Mouse (Mus musculus) neural tube, embryonic 15.5 days (tissue): ENCODE data around the gene Map3k15. TPM values are rescaled to one million over a fixed set of nuclear protein-coding genes. Genes with fewer than 3 reads are reported as not detected.

Source experiments
- ATAC-seq: fragments of 200-750 bp; cut with Nextera tagmentation; 2 replicates; pipeline ENCODE4 v1.8.0; 2017; ENCODE audit warnings: mild to moderate bottlenecking, moderate TSS enrichment, moderate library complexity; ENCODE audit not compliant: low FRiP score
- H3K27ac ChIP-seq: fragments of 300-500 bp; sonication (generic); replicated peaks from 2 replicates; pipeline ENCODE4 v1.5.1; 2015; ENCODE audit warnings: mild to moderate bottlenecking, inconsistent platforms
- H3K27me3 ChIP-seq: fragments of 300-500 bp; sonication (generic); replicated peaks from 2 replicates; pipeline ENCODE4 v1.6.1; 2015; ENCODE audit warnings: inconsistent platforms
- H3K36me3 ChIP-seq: fragments of 300-500 bp; sonication (generic); 2 replicates; pipeline ENCODE4 v1.6.1; 2015; ENCODE audit warnings: inconsistent platforms
- H3K4me1 ChIP-seq: fragments of 300-500 bp; sonication (generic); 2 replicates; pipeline ENCODE4 v1.6.1; 2015; ENCODE audit warnings: inconsistent platforms
- H3K4me2 ChIP-seq: fragments of 300-500 bp; sonication (generic); 2 replicates; pipeline ENCODE4 v1.6.1; 2015; ENCODE audit warnings: inconsistent platforms, mild to moderate bottlenecking, moderate library complexity
- H3K4me3 ChIP-seq: fragments of 300-500 bp; sonication (generic); replicated peaks from 2 replicates; pipeline ENCODE4 v1.5.1; 2015; ENCODE audit warnings: mild to moderate bottlenecking, inconsistent platforms
- H3K9ac ChIP-seq: fragments of 300-500 bp; sonication (generic); replicated peaks from 2 replicates; pipeline ENCODE4 v1.6.1; 2015; ENCODE audit warnings: mild to moderate bottlenecking, inconsistent platforms
- H3K9me3 ChIP-seq: fragments of 300-500 bp; sonication (generic); replicated peaks from 2 replicates; pipeline ENCODE4 v1.6.1; 2016; ENCODE audit warnings: inconsistent platforms
- WGBS: fragments of 180-500 bp; shearing (Covaris S2); methylation state at CpG from one replicate; pipeline ENCODE4 v1.1.7; 2015; ENCODE audit warnings: mixed read lengths; 5-methylcytosine and 5-hydroxymethylcytosine counted together
- polyA plus RNA-seq: library from polyadenylated mRNA; unstranded; fragments of >200 nt; fragmentation: Nextera tagmentation; extraction: Ambion mirVana; gene quantifications from 2 replicates; pipeline ENCODE4 v1.2.1, GENCODE M21; 2015

Gene Map3k15
- 0.14 and 0.28 TPM in 2 replicates for polyA plus RNA-seq

DNA sequence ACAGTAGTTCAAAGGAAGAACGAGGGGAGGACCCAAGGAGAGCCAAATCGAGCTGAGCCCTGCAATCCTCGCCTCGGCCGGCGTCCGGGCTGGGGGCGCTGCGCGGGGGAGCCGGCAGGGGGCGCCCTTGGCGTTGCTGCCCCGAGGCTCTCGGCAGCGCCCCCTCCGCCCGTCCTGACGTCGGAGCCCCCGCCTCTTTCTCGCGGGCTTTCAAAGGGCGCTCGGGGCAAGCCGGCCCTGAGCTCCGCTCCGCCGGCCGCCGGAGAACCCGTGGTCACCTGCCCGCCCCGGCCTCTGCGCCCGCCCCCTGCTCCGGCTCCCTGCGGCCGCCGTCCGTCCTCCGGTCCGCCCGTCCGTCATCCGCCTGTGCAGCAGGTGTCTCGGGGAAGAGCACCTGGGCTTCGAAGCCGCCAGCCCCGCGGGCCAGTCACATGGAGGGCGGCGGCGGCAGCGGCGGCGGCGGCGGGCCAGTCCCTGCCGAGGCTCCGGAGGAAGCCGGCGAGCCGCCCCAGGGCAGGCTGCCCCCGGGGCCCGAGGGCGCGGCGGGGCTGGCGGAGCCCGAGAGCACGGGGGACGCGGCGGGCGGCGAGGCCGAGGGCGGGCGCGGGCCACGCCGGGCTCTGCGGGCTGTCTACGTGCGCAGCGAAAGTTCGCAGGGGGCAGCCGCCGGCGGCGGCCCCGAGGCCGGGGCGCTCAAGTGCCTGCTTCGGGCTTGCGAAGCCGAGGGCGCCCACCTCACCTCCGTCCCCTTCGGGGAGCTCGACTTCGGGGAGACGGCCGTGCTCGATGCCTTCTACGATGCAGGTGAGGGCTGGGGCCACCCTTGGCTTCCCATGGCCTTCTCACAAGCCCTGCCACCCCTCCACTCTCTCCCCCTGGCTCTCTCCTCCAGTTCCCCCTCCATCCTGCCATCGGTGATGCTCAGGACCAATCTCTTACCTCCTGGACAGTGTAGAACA is at the start of gene Map3k15:
Gene Map3k15, plus strand, starts transcription at position 432 of the 959 bp plus-strand sequence.
- Histone ChIP-seq H3K4me2 (peak within 1 kb of the TSS; percentile 76), H3K4me3 (peak within 1 kb of the TSS; percentile 45), H3K27me3 (peaks cover 38% of the 10 kb centered on the region), H3K9ac (peak within 1 kb of the TSS; percentile 28; the same call in 1 of the 2 replicates), H3K27ac (no peak within 1 kb of the TSS), H3K9me3 (no peaks in the 10 kb centered on the region), H3K36me3 (no peaks in the 10 kb centered on the region), H3K4me1 (no peaks in the 10 kb centered on the region)
- 40% methylated on average over 41 of the region's 108 CpGs for WGBS
- peak; percentile 63 for ATAC-seq

GRCm38 (mm10) chrX:159942569-159942968 is 45.7 kb upstream of the Map3k15 start:
- Histone ChIP-seq H3K4me3 (no peak overlapping the region), H3K4me1 (no peaks in the 10 kb centered on the region), H3K27me3 (no peaks in the 10 kb centered on the region), H3K4me2 (no peak overlapping the region), H3K36me3 (no peaks in the 10 kb centered on the region), H3K9me3 (no peaks in the 10 kb centered on the region), H3K27ac (no peak overlapping the region), H3K9ac (no peak overlapping the region)
- no peak for ATAC-seq
- WGBS = 88% methylated on average over 2 of the region's 2 CpGs

DNA sequence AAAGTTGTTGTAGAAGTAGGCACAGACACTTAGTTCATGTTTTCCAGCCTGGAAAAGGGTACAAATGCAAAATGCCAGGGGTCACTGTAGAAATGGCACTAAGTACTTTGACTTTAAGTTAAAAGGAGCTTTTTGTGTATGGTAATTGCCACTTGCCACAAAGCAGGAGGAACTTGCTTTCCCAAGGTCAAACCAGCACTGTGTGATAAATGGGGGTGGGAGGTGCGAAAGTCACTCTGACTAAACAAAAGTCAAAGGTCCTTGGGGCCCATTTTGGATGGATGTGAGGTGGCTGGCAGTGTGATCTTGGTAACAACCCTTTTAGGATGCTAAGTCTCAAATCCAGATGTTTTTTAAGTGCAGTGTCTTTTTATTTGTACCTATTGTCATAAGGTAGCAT is 44.6 kb upstream of the Map3k15 start:
- no peak overlapping the region for H3K9ac ChIP-seq
- H3K9me3 ChIP-seq = no peaks in the 10 kb centered on the region
- H3K27me3 ChIP-seq = no peaks in the 10 kb centered on the region
- H3K4me2 ChIP-seq = no peak overlapping the region
- no peak for ATAC-seq
- H3K4me1 ChIP-seq = no peaks in the 10 kb centered on the region
- H3K36me3 ChIP-seq = no peaks in the 10 kb centered on the region
- 62% methylated on average over 1 of the region's 1 CpGs for WGBS
- H3K27ac ChIP-seq = no peak overlapping the region
- H3K4me3 ChIP-seq = no peak overlapping the region

DNA sequence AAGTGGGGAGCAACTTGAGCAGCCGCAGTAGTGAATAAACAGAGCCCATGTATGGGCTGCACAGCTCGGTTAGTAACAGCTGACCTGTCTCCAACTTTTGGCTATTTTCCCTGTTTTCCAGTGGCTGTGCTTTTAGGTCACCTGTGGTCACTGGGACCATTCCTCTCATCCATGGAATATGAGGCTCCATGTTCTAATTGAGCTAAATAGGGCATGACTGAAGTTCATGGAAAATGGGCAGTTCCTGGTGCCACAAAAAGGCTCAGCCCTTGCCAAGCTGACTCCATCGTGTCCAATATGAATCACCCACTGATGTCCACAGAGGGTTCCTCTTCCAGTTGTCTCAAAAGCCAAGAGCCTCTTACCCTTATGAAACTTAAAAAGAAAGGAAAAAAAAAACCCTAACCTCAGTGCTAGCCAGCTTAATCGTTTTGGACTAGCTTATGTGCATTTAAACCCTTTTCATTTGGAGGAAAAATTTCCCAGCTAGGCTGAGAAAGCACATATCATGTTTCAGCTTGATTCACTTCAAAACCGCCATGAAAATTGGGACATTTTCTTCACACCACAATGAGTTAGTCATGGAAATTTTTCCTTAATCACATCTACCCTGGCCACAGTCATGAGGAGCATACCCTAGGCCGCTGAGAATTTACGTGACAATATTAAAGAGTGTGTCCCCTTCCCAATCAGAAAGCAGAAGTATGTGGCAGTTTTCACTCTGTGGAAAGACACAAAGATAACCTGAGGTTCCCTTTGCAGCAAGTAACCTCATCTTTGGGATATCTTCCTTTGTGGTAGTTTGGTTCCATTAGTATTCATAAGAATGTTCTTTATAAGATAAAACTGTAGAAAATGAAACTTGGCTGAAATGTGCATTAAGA is 34.4 kb upstream of the Map3k15 start:
- Histone ChIP-seq H3K9me3 (no peaks in the 10 kb centered on the region), H3K4me2 (no peak overlapping the region), H3K4me3 (no peak overlapping the region), H3K4me1 (no peaks in the 10 kb centered on the region), H3K27ac (no peak overlapping the region), H3K36me3 (no peaks in the 10 kb centered on the region), H3K27me3 (peaks cover 27% of the 10 kb centered on the region), H3K9ac (no peak overlapping the region)
- 79% methylated on average over 7 of the region's 7 CpGs for WGBS
- no peak for ATAC-seq

DNA sequence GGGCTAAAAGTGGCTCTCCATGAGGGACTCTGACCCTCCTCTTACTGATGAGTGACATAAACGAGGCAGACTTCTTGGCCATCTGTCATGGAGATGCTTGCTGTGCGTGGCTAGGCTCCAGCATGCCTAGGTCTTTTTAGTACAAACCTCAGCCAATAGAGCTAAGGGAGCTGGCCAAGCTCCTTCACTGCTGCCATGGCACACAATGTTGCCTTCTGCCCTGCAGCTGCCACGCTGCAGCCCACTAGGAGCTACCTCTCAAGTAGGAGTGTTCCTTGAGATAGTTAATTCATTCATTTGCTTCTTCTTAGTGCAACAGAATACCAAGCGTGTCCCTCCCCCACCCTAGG is 33.8 kb upstream of the Map3k15 start:
- Histone ChIP-seq H3K27ac (no peak overlapping the region), H3K9ac (no peak overlapping the region), H3K36me3 (no peaks in the 10 kb centered on the region), H3K4me3 (no peak overlapping the region), H3K4me2 (no peak overlapping the region), H3K4me1 (no peaks in the 10 kb centered on the region), H3K9me3 (no peaks in the 10 kb centered on the region), H3K27me3 (peaks cover 23% of the 10 kb centered on the region)
- WGBS = 69% methylated on average over 4 of the region's 4 CpGs
- no peak for ATAC-seq

DNA sequence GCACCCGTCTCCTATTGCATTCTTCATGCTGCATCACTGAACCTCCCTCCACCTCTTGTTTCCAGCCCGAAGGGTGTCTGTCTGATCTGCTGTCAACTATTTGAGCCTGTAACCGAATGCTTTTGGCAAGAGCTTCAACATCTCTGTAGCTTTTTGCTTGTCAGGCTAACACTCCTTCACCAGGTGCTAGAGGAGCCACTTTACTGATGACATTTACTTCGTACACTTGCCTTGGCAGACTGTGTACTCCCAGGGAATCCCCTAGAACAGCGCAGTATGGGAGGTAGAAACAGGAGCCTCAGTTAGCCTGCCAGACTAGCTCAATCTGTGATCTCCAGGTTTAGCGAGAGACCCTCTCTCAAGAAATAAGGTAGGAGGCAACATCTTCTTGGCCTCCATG is 32.8 kb upstream of the Map3k15 start:
- no peaks in the 10 kb centered on the region for H3K36me3 ChIP-seq
- H3K4me3 ChIP-seq = no peak overlapping the region
- ATAC-seq = no peak
- no peak overlapping the region for H3K27ac ChIP-seq
- no peak overlapping the region for H3K4me2 ChIP-seq
- 86% methylated on average over 6 of the region's 6 CpGs for WGBS
- no peaks in the 10 kb centered on the region for H3K9me3 ChIP-seq
- no peak overlapping the region for H3K9ac ChIP-seq
- peaks cover 19% of the 10 kb centered on the region for H3K27me3 ChIP-seq
- no peaks in the 10 kb centered on the region for H3K4me1 ChIP-seq

GRCm38 (mm10) chrX:159961385-159961784 is 26.8 kb upstream of the Map3k15 start:
- no peak for ATAC-seq

DNA sequence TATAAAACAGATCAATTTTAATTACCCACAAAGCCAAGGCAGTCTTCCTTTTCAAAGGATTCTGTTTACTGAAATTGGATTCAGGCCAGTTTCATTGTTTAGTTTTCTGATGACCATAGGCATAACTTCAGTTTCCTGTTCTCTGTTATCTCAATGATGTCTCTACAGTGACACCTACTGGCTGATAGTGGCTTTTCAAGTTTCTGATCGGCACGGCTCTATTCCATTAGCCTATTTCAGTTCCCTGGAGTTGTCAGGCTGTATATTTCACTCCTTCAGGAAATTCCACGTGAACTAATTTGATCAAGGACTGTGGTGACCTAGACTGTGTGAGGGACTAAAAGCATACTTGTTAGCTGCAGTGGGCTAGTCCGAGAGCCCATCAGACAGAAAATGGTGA is 25.0 kb upstream of the Map3k15 start:
- ATAC-seq = peak; percentile 83
- Histone ChIP-seq H3K36me3 (no peaks in the 10 kb centered on the region), H3K27ac (no peak overlapping the region), H3K9ac (no peak overlapping the region), H3K4me1 (no peaks in the 10 kb centered on the region), H3K27me3 (0 out of 2 replicates have a peak, but pooled peaks cover 5% of the 10 kb centered on the region), H3K4me3 (no peak overlapping the region), H3K4me2 (no peak overlapping the region), H3K9me3 (no peaks in the 10 kb centered on the region)
- WGBS = 31% methylated on average over 4 of the region's 4 CpGs

More at GRCm38 (mm10) chrX:159961385-159961784, 26.8 kb upstream of the Map3k15 start:
- Histone ChIP-seq H3K4me3 (no peak overlapping the region), H3K4me1 (no peaks in the 10 kb centered on the region), H3K9me3 (no peaks in the 10 kb centered on the region), H3K36me3 (no peaks in the 10 kb centered on the region), H3K4me2 (no peak overlapping the region), H3K27me3 (0 out of 2 replicates have a peak, but pooled peaks cover 5% of the 10 kb centered on the region), H3K9ac (no peak overlapping the region), H3K27ac (no peak overlapping the region)
- WGBS = 83% methylated on average over 2 of the region's 2 CpGs

DNA sequence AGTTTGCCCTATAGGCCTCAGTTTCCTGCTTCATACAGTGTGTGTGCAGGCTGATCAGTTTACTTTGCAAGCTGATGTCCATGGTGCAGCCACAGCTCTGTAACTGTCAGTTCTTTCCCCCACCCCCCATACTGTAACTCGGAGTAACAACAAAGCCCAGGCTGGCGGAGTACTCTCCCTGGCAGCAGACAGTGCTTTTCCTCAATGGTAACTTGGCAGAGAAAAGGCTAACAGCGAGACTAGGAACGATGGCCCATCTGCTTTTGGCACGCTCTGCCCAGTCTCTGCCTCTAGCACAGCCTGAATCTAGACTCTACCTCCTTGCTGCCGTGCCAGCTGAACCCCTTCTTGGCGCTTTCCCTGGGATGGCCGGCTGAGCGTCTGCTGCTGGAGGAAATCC is 24.3 kb upstream of the Map3k15 start:
- Histone ChIP-seq H3K27me3 (0 out of 2 replicates have a peak, but pooled peaks cover 5% of the 10 kb centered on the region), H3K9ac (no peak overlapping the region)

GRCm38 (mm10) chrX:159969025-159969424 is 19.2 kb upstream of the Map3k15 start:
- no peak for ATAC-seq
- H3K9me3 ChIP-seq = no peaks in the 10 kb centered on the region
- 86% methylated on average over 2 of the region's 2 CpGs for WGBS

More for the DNA sequence above, 24.3 kb upstream of the Map3k15 start:
- ATAC-seq = peak; percentile 53
- H3K4me2 ChIP-seq = no peak overlapping the region
- H3K36me3 ChIP-seq = no peaks in the 10 kb centered on the region
- no peak overlapping the region for H3K27ac ChIP-seq
- H3K4me3 ChIP-seq = no peak overlapping the region
- 89% methylated on average over 9 of the region's 9 CpGs for WGBS
- H3K4me1 ChIP-seq = no peaks in the 10 kb centered on the region
- no peaks in the 10 kb centered on the region for H3K9me3 ChIP-seq

GRCm38 (mm10) chrX:159971091-159971779 is 17.0 kb upstream of the Map3k15 start:
- ATAC-seq = no peak
- Histone ChIP-seq H3K9me3 (no peaks in the 10 kb centered on the region), H3K4me1 (no peaks in the 10 kb centered on the region), H3K27me3 (no peaks in the 10 kb centered on the region), H3K36me3 (no peaks in the 10 kb centered on the region), H3K27ac (no peak overlapping the region), H3K9ac (no peak overlapping the region), H3K4me2 (no peak overlapping the region), H3K4me3 (no peak overlapping the region)
- WGBS = 72% methylated on average over 3 of the region's 3 CpGs

More at GRCm38 (mm10) chrX:159969025-159969424, 19.2 kb upstream of the Map3k15 start:
- no peaks in the 10 kb centered on the region for H3K27me3 ChIP-seq
- H3K4me1 ChIP-seq = no peaks in the 10 kb centered on the region
- H3K36me3 ChIP-seq = no peaks in the 10 kb centered on the region
- H3K9ac ChIP-seq = no peak overlapping the region
- no peak overlapping the region for H3K4me3 ChIP-seq
- no peak overlapping the region for H3K27ac ChIP-seq
- H3K4me2 ChIP-seq = no peak overlapping the region
